Mouse (Mus musculus): ENCODE measurements around the gene Actg1. TPM values are rescaled to one million over a fixed set of nuclear protein-coding genes. Genes with fewer than 3 reads are reported as not detected.

Actg1 gene
- polyA plus RNA-seq, 1 experiment from 2014 or later, result 1,448 TPM

GRCm38 (mm10) chr11:120344310-120344920 lies 3.9 kb downstream of the Actg1 start:
- peaks cover 2% of the 10 kb centered on the region; the same call in 1 of the 2 replicates for H3K36me3 ChIP-seq (ENCODE audit: control insufficient read depth, insufficient read depth, low read length)
- no peak overlapping the region for H3K27ac ChIP-seq (ENCODE audit: low read depth, low read length)
- no peaks in the 10 kb centered on the region for H3K4me1 ChIP-seq (ENCODE audit: control insufficient read depth, insufficient read depth, low read length)
- no peak for ATAC-seq (replicated peaks; ENCODE audit: insufficient number of reproducible peaks, low FRiP score, low TSS enrichment)
- no peak overlapping the region for H3K9ac ChIP-seq (ENCODE audit: low read depth, low read length)
- WGBS (ENCODE audit: insufficient replicate concordance), result 48% methylated on average over 5 of the region's 5 CpGs
- no peak overlapping the region for H3K4me2 ChIP-seq
- H3K4me3 ChIP-seq (ENCODE audit: low read depth, low read length), result no peak overlapping the region
- H3K9me3 ChIP-seq (replicated peaks; ENCODE audit: control insufficient read depth, low read length), result no peaks in the 10 kb centered on the region
- H3K27me3 ChIP-seq (ENCODE audit: control insufficient read depth, insufficient read depth, low read length), result no peaks in the 10 kb centered on the region

GRCm38 (mm10) chr11:120343519-120344309 lies 4.6 kb downstream of the Actg1 start:
- Histone ChIP-seq H3K27ac (ENCODE audit: low read depth, low read length) (no peak overlapping the region), H3K4me3 (ENCODE audit: low read depth, low read length) (no peak overlapping the region), H3K9me3 (replicated peaks; ENCODE audit: control insufficient read depth, low read length) (no peaks in the 10 kb centered on the region), H3K27me3 (ENCODE audit: control insufficient read depth, insufficient read depth, low read length) (no peaks in the 10 kb centered on the region), H3K4me2 (no peak overlapping the region), H3K4me1 (ENCODE audit: control insufficient read depth, insufficient read depth, low read length) (no peaks in the 10 kb centered on the region), H3K36me3 (ENCODE audit: control insufficient read depth, insufficient read depth, low read length) (peaks cover 2% of the 10 kb centered on the region; the same call in 1 of the 2 replicates), H3K9ac (ENCODE audit: low read depth, low read length) (no peak overlapping the region)
- WGBS (ENCODE audit: insufficient replicate concordance), result 61% methylated on average over 5 of the region's 5 CpGs
- no peak for ATAC-seq (replicated peaks; ENCODE audit: insufficient number of reproducible peaks, low FRiP score, low TSS enrichment)

- 88% methylated on average over 5 of the region's 5 CpGs for WGBS (ENCODE audit: insufficient replicate concordance)
- no peak overlapping the region for H3K4me3 ChIP-seq (ENCODE audit: low read depth, low read length)
- ATAC-seq (replicated peaks; ENCODE audit: insufficient number of reproducible peaks, low FRiP score, low TSS enrichment), result no peak
Observed at GRCm38 (mm10) chr11:120342656-120343160, 5.6 kb downstream of the Actg1 start.

GRCm38 (mm10) chr11:120341661-120342060 lies 6.7 kb downstream of the Actg1 start:
- ATAC-seq (replicated peaks; ENCODE audit: insufficient number of reproducible peaks, low FRiP score, low TSS enrichment), result no peak
- 91% methylated on average over 4 of the region's 4 CpGs for WGBS (ENCODE audit: insufficient replicate concordance)
- no peaks in the 10 kb centered on the region for H3K27me3 ChIP-seq (ENCODE audit: control insufficient read depth, insufficient read depth, low read length)
- H3K4me3 ChIP-seq (ENCODE audit: low read depth, low read length), result no peak overlapping the region
- no peaks in the 10 kb centered on the region for H3K36me3 ChIP-seq (ENCODE audit: control insufficient read depth, insufficient read depth, low read length)
- no peak overlapping the region for H3K4me2 ChIP-seq
- no peak overlapping the region for H3K27ac ChIP-seq (ENCODE audit: low read depth, low read length)
- H3K4me1 ChIP-seq (ENCODE audit: control insufficient read depth, insufficient read depth, low read length), result no peaks in the 10 kb centered on the region
- no peak overlapping the region for H3K9ac ChIP-seq (ENCODE audit: low read depth, low read length)
- no peaks in the 10 kb centered on the region for H3K9me3 ChIP-seq (replicated peaks; ENCODE audit: control insufficient read depth, low read length)

More at GRCm38 (mm10) chr11:120342656-120343160, 5.6 kb downstream of the Actg1 start:
- Histone ChIP-seq H3K27ac (ENCODE audit: low read depth, low read length) (no peak overlapping the region), H3K9ac (ENCODE audit: low read depth, low read length) (no peak overlapping the region), H3K4me2 (no peak overlapping the region), H3K27me3 (ENCODE audit: control insufficient read depth, insufficient read depth, low read length) (no peaks in the 10 kb centered on the region), H3K36me3 (ENCODE audit: control insufficient read depth, insufficient read depth, low read length) (peaks cover 2% of the 10 kb centered on the region; the same call in 1 of the 2 replicates), H3K4me1 (ENCODE audit: control insufficient read depth, insufficient read depth, low read length) (no peaks in the 10 kb centered on the region), H3K9me3 (replicated peaks; ENCODE audit: control insufficient read depth, low read length) (no peaks in the 10 kb centered on the region)

- H3K4me3 ChIP-seq (ENCODE audit: low read depth, low read length), result no peak overlapping the region
- no peaks in the 10 kb centered on the region for H3K36me3 ChIP-seq (ENCODE audit: control insufficient read depth, insufficient read depth, low read length)
- H3K9me3 ChIP-seq (replicated peaks; ENCODE audit: control insufficient read depth, low read length), result no peaks in the 10 kb centered on the region
- no peak overlapping the region for H3K27ac ChIP-seq (ENCODE audit: low read depth, low read length)
- no peak for ATAC-seq (replicated peaks; ENCODE audit: insufficient number of reproducible peaks, low FRiP score, low TSS enrichment)
- H3K4me1 ChIP-seq (ENCODE audit: control insufficient read depth, insufficient read depth, low read length), result no peaks in the 10 kb centered on the region
- no peak overlapping the region for H3K9ac ChIP-seq (ENCODE audit: low read depth, low read length)
- WGBS (ENCODE audit: insufficient replicate concordance), result 77% methylated on average over 10 of the region's 10 CpGs
- H3K4me2 ChIP-seq, result no peak overlapping the region
- H3K27me3 ChIP-seq (ENCODE audit: control insufficient read depth, insufficient read depth, low read length), result no peaks in the 10 kb centered on the region
Observed at GRCm38 (mm10) chr11:120339978-120340513, 8.3 kb downstream of the Actg1 start.

GRCm38 (mm10) chr11:120338786-120339185 lies 9.6 kb downstream of the Actg1 start:
- no peak overlapping the region for H3K27ac ChIP-seq (ENCODE audit: low read depth, low read length)
- H3K9ac ChIP-seq (ENCODE audit: low read depth, low read length), result no peak overlapping the region
- no peak overlapping the region for H3K4me3 ChIP-seq (ENCODE audit: low read depth, low read length)
- no peak for ATAC-seq (replicated peaks; ENCODE audit: insufficient number of reproducible peaks, low FRiP score, low TSS enrichment)
- H3K9me3 ChIP-seq (replicated peaks; ENCODE audit: control insufficient read depth, low read length), result no peaks in the 10 kb centered on the region
- no peaks in the 10 kb centered on the region for H3K4me1 ChIP-seq (ENCODE audit: control insufficient read depth, insufficient read depth, low read length)
- H3K4me2 ChIP-seq, result no peak overlapping the region
- H3K27me3 ChIP-seq (ENCODE audit: control insufficient read depth, insufficient read depth, low read length), result no peaks in the 10 kb centered on the region
- H3K36me3 ChIP-seq (ENCODE audit: control insufficient read depth, insufficient read depth, low read length), result no peaks in the 10 kb centered on the region
- WGBS (ENCODE audit: insufficient replicate concordance), result 70% methylated on average over 3 of the region's 3 CpGs

GRCm38 (mm10) chr11:120337447-120337846 lies 10.9 kb downstream of the Actg1 start:
- 33% methylated on average over 2 of the region's 2 CpGs for WGBS (ENCODE audit: insufficient replicate concordance)

GRCm38 (mm10) chr11:120335431-120336021 lies 12.8 kb downstream of the Actg1 start:
- H3K4me3 ChIP-seq (ENCODE audit: low read depth, low read length), result no peak overlapping the region
- no peak overlapping the region for H3K4me2 ChIP-seq
- no peak overlapping the region for H3K27ac ChIP-seq (ENCODE audit: low read depth, low read length)
- H3K4me1 ChIP-seq (ENCODE audit: control insufficient read depth, insufficient read depth, low read length), result no peaks in the 10 kb centered on the region
- no peaks in the 10 kb centered on the region for H3K27me3 ChIP-seq (ENCODE audit: control insufficient read depth, insufficient read depth, low read length)
- 71% methylated on average over 6 of the region's 6 CpGs for WGBS (ENCODE audit: insufficient replicate concordance)
- no peaks in the 10 kb centered on the region for H3K9me3 ChIP-seq (replicated peaks; ENCODE audit: control insufficient read depth, low read length)
- no peaks in the 10 kb centered on the region for H3K36me3 ChIP-seq (ENCODE audit: control insufficient read depth, insufficient read depth, low read length)
- H3K9ac ChIP-seq (ENCODE audit: low read depth, low read length), result no peak overlapping the region
- ATAC-seq (replicated peaks; ENCODE audit: insufficient number of reproducible peaks, low FRiP score, low TSS enrichment), result no peak

More at GRCm38 (mm10) chr11:120337447-120337846, 10.9 kb downstream of the Actg1 start:
- Histone ChIP-seq H3K4me1 (ENCODE audit: control insufficient read depth, insufficient read depth, low read length) (no peaks in the 10 kb centered on the region), H3K9me3 (replicated peaks; ENCODE audit: control insufficient read depth, low read length) (no peaks in the 10 kb centered on the region), H3K27me3 (ENCODE audit: control insufficient read depth, insufficient read depth, low read length) (no peaks in the 10 kb centered on the region), H3K9ac (ENCODE audit: low read depth, low read length) (no peak overlapping the region), H3K36me3 (ENCODE audit: control insufficient read depth, insufficient read depth, low read length) (no peaks in the 10 kb centered on the region), H3K4me3 (ENCODE audit: low read depth, low read length) (no peak overlapping the region), H3K27ac (ENCODE audit: low read depth, low read length) (no peak overlapping the region), H3K4me2 (no peak overlapping the region)
- no peak for ATAC-seq (replicated peaks; ENCODE audit: insufficient number of reproducible peaks, low FRiP score, low TSS enrichment)
